Mouse (Mus musculus) cerebellum, adult (tissue): ENCODE results near the gene Metap1.
"Not testable (repeated sequence)": the region's sequence is repeated elsewhere in the genome, so short reads cannot be mapped to it uniquely, and the experiment has no call there.

Experiments
- ATAC-seq: cut with Nextera tagmentation; 2 replicates; pipeline ENCODE4 v1.9.2; 2017; ENCODE audit warnings: mild to moderate bottlenecking, moderate library complexity, mixed read lengths; ENCODE audit not compliant: insufficient number of reproducible peaks, low FRiP score, low TSS enrichment

The Metap1 gene

GRCm38 (mm10) chr3:138506749-138507148, 17.4 kb upstream of the Metap1 start:
- no peak for ATAC-seq

- ATAC-seq: no peak
Observed at GRCm38 (mm10) chr3:138503754-138504153, 14.4 kb upstream of the Metap1 start.

- no peak for ATAC-seq
Observed at GRCm38 (mm10) chr3:138499854-138500740, 10.8 kb upstream of the Metap1 start.

GRCm38 (mm10) chr3:138498731-138499130, 9.4 kb upstream of the Metap1 start:
- no peak for ATAC-seq

GRCm38 (mm10) chr3:138495166-138496145, 6.1 kb upstream of the Metap1 start:
- ATAC-seq: no peak

GRCm38 (mm10) chr3:138494565-138494964, 5.2 kb upstream of the Metap1 start:
- no peak for ATAC-seq

- ATAC-seq: no peak
Observed at GRCm38 (mm10) chr3:138493668-138494067, 4.4 kb upstream of the Metap1 start.

GRCm38 (mm10) chr3:138490034-138490337, 671 bp upstream of the Metap1 start:
- ATAC-seq: no peak

- no peak; the same call in 1 of the 2 replicates for ATAC-seq
Observed at GRCm38 (mm10) chr3:138488584-138489326, 560 bp downstream of the Metap1 start.

- no peak for ATAC-seq
Observed at GRCm38 (mm10) chr3:138483240-138483639, 6.1 kb downstream of the Metap1 start.

- ATAC-seq: no peak
Observed at GRCm38 (mm10) chr3:138481526-138482284, 7.6 kb downstream of the Metap1 start.

GRCm38 (mm10) chr3:138479489-138479888, 9.8 kb downstream of the Metap1 start:
- no peak for ATAC-seq

- no peak for ATAC-seq
Observed at GRCm38 (mm10) chr3:138471066-138471465, 18.2 kb downstream of the Metap1 start.

- ATAC-seq: not testable (repeated sequence)
Observed at GRCm38 (mm10) chr3:138466656-138467055, 22.7 kb downstream of the Metap1 start.

- no peak for ATAC-seq
Observed at GRCm38 (mm10) chr3:138464573-138465147, 24.7 kb downstream of the Metap1 start.

GRCm38 (mm10) chr3:138463807-138464206, 25.5 kb downstream of the Metap1 start:
- no peak for ATAC-seq

GRCm38 (mm10) chr3:138463137-138463536, 26.2 kb downstream of the Metap1 start:
- ATAC-seq: no peak

- ATAC-seq: no peak
Observed at GRCm38 (mm10) chr3:138461832-138462231, 27.5 kb downstream of the Metap1 start.

GRCm38 (mm10) chr3:138460260-138460659, 29.1 kb downstream of the Metap1 start:
- peak; percentile 87 for ATAC-seq
